Mouse (Mus musculus): ENCODE measurements at regions not wholly inside any gene's neighbourhood (a gene's known extent, or its start where the extent isn't known, plus 50 kb on each side); places are given as distances from the start of the nearest gene placed in this dataset.

- Histone ChIP-seq H3K4me2 (replicated peaks) (no peak overlapping the region), H3K4me3 (replicated peaks) (no peak overlapping the region), H3K4me1 (peaks cover 9% of the 10 kb centered on the region; the same call in 1 of the 2 replicates), H3K9me3 (replicated peaks) (no peaks in the 10 kb centered on the region), H3K9ac (no peak overlapping the region), H3K27me3 (no peaks in the 10 kb centered on the region), H3K27ac (replicated peaks) (peak overlapping the region; percentile 31; the same call in 1 of the 2 replicates), H3K36me3 (no peaks in the 10 kb centered on the region)
- 0 out of 2 replicates have a peak, but pooled peaks have one; percentile 5 for ATAC-seq (ENCODE audit: insufficient number of reproducible peaks, low FRiP score, low TSS enrichment, low read depth)
- WGBS, result 22% methylated on average over 8 of the region's 8 CpGs
These were observed 162.9 kb upstream of the Sdk2 start for GRCm38 (mm10) chr11:114229763-114230162.

GRCm38 (mm10) chr11:114229196-114229595 lies 162.3 kb upstream of the Sdk2 start:
- Histone ChIP-seq H3K27ac (replicated peaks) (0 out of 2 replicates have a peak overlapping the region, but pooled peaks have one; percentile 31), H3K9ac (no peak overlapping the region), H3K4me2 (replicated peaks) (no peak overlapping the region), H3K4me1 (peaks cover 9% of the 10 kb centered on the region; the same call in 1 of the 2 replicates), H3K9me3 (replicated peaks) (no peaks in the 10 kb centered on the region), H3K36me3 (no peaks in the 10 kb centered on the region), H3K4me3 (replicated peaks) (no peak overlapping the region), H3K27me3 (no peaks in the 10 kb centered on the region)
- 78% methylated on average over 6 of the region's 6 CpGs for WGBS
- no peak for ATAC-seq (ENCODE audit: insufficient number of reproducible peaks, low FRiP score, low TSS enrichment, low read depth)

- H3K27ac ChIP-seq (replicated peaks), result no peak overlapping the region
- no peak overlapping the region for H3K4me2 ChIP-seq (replicated peaks)
- 85% methylated on average over 13 of the region's 13 CpGs for WGBS
- H3K4me1 ChIP-seq, result 0 out of 2 replicates have a peak, but pooled peaks cover 3% of the 10 kb centered on the region
- no peak overlapping the region for H3K9ac ChIP-seq
- H3K4me3 ChIP-seq (replicated peaks), result no peak overlapping the region
- no peak for ATAC-seq (ENCODE audit: insufficient number of reproducible peaks, low FRiP score, low TSS enrichment, low read depth)
- no peaks in the 10 kb centered on the region for H3K27me3 ChIP-seq
- no peaks in the 10 kb centered on the region for H3K36me3 ChIP-seq
- no peaks in the 10 kb centered on the region for H3K9me3 ChIP-seq (replicated peaks)
These were observed 159.7 kb upstream of the Sdk2 start for GRCm38 (mm10) chr11:114226553-114226952.

- Histone ChIP-seq H3K27me3 (no peaks in the 10 kb centered on the region), H3K4me2 (replicated peaks) (no peak overlapping the region), H3K4me3 (replicated peaks) (no peak overlapping the region), H3K9ac (no peak overlapping the region), H3K9me3 (replicated peaks) (no peaks in the 10 kb centered on the region), H3K4me1 (0 out of 2 replicates have a peak, but pooled peaks cover 2% of the 10 kb centered on the region), H3K27ac (replicated peaks) (no peak overlapping the region), H3K36me3 (no peaks in the 10 kb centered on the region)
- WGBS, result 79% methylated on average over 2 of the region's 2 CpGs
- no peak for ATAC-seq (ENCODE audit: insufficient number of reproducible peaks, low FRiP score, low TSS enrichment, low read depth)
These were observed 157.9 kb upstream of the Sdk2 start for GRCm38 (mm10) chr11:114224706-114225105.

- H3K4me1 ChIP-seq, result peaks cover 12% of the 10 kb centered on the region; the same call in 1 of the 2 replicates
- ATAC-seq (ENCODE audit: insufficient number of reproducible peaks, low FRiP score, low TSS enrichment, low read depth), result no peak
- 76% methylated on average over 3 of the region's 3 CpGs for WGBS
These were observed 156.2 kb upstream of the Sdk2 start for GRCm38 (mm10) chr11:114223061-114223460.

GRCm38 (mm10) chr11:114220466-114220865 lies 153.6 kb upstream of the Sdk2 start:
- Histone ChIP-seq H3K4me2 (replicated peaks) (no peak overlapping the region), H3K4me3 (replicated peaks) (no peak overlapping the region), H3K36me3 (no peaks in the 10 kb centered on the region), H3K9ac (no peak overlapping the region), H3K27me3 (peaks cover 15% of the 10 kb centered on the region), H3K4me1 (peaks cover 27% of the 10 kb centered on the region), H3K9me3 (replicated peaks) (no peaks in the 10 kb centered on the region), H3K27ac (replicated peaks) (no peak overlapping the region)
- WGBS, result 94% methylated on average over 2 of the region's 2 CpGs
- no peak for ATAC-seq (ENCODE audit: insufficient number of reproducible peaks, low FRiP score, low TSS enrichment, low read depth)

More at GRCm38 (mm10) chr11:114223061-114223460, 156.2 kb upstream of the Sdk2 start:
- Histone ChIP-seq H3K27ac (replicated peaks) (no peak overlapping the region), H3K9ac (no peak overlapping the region), H3K9me3 (replicated peaks) (no peaks in the 10 kb centered on the region), H3K4me2 (replicated peaks) (no peak overlapping the region), H3K36me3 (no peaks in the 10 kb centered on the region), H3K27me3 (no peaks in the 10 kb centered on the region; the same call in 1 of the 2 replicates), H3K4me3 (replicated peaks) (no peak overlapping the region)

- WGBS, result 28% methylated on average over 9 of the region's 9 CpGs
- ATAC-seq (ENCODE audit: insufficient number of reproducible peaks, low FRiP score, low TSS enrichment, low read depth), result no peak
These were observed 152.1 kb upstream of the Sdk2 start for GRCm38 (mm10) chr11:114218732-114219506.

GRCm38 (mm10) chr11:114217245-114217757 lies 150.5 kb upstream of the Sdk2 start:
- WGBS, result 9% methylated on average over 15 of the region's 15 CpGs
- Histone ChIP-seq H3K9me3 (replicated peaks) (no peaks in the 10 kb centered on the region), H3K9ac (no peak overlapping the region), H3K4me2 (replicated peaks) (peak overlapping the region; percentile 42), H3K27me3 (peaks cover 15% of the 10 kb centered on the region), H3K36me3 (no peaks in the 10 kb centered on the region), H3K4me1 (peaks cover 33% of the 10 kb centered on the region), H3K27ac (replicated peaks) (no peak overlapping the region), H3K4me3 (replicated peaks) (peak overlapping the region; percentile 4; the same call in 1 of the 2 replicates)
- no peak for ATAC-seq (ENCODE audit: insufficient number of reproducible peaks, low FRiP score, low TSS enrichment, low read depth)

More at GRCm38 (mm10) chr11:114218732-114219506, 152.1 kb upstream of the Sdk2 start:
- no peaks in the 10 kb centered on the region for H3K9me3 ChIP-seq (replicated peaks)
- H3K9ac ChIP-seq, result no peak overlapping the region
- no peak overlapping the region for H3K4me3 ChIP-seq (replicated peaks)
- H3K36me3 ChIP-seq, result no peaks in the 10 kb centered on the region
- H3K4me1 ChIP-seq, result peaks cover 33% of the 10 kb centered on the region
- no peak overlapping the region for H3K4me2 ChIP-seq (replicated peaks)
- no peak overlapping the region for H3K27ac ChIP-seq (replicated peaks)
- H3K27me3 ChIP-seq, result peaks cover 15% of the 10 kb centered on the region

- H3K4me3 ChIP-seq (replicated peaks), result no peak overlapping the region
- peaks cover 15% of the 10 kb centered on the region for H3K27me3 ChIP-seq
- H3K27ac ChIP-seq (replicated peaks), result no peak overlapping the region
- no peaks in the 10 kb centered on the region for H3K36me3 ChIP-seq
- peaks cover 33% of the 10 kb centered on the region for H3K4me1 ChIP-seq
- H3K9me3 ChIP-seq (replicated peaks), result no peaks in the 10 kb centered on the region
- H3K4me2 ChIP-seq (replicated peaks), result no peak overlapping the region
- 25% methylated on average over 7 of the region's 7 CpGs for WGBS
- ATAC-seq (ENCODE audit: insufficient number of reproducible peaks, low FRiP score, low TSS enrichment, low read depth), result no peak
- H3K9ac ChIP-seq, result no peak overlapping the region
These were observed 149.6 kb upstream of the Sdk2 start for GRCm38 (mm10) chr11:114216493-114216892.

- peaks cover 15% of the 10 kb centered on the region for H3K27me3 ChIP-seq
- H3K4me2 ChIP-seq (replicated peaks), result no peak overlapping the region
- H3K4me1 ChIP-seq, result peaks cover 33% of the 10 kb centered on the region
- no peaks in the 10 kb centered on the region for H3K36me3 ChIP-seq
- no peak for ATAC-seq (ENCODE audit: insufficient number of reproducible peaks, low FRiP score, low TSS enrichment, low read depth)
- H3K27ac ChIP-seq (replicated peaks), result no peak overlapping the region
- 43% methylated on average over 8 of the region's 8 CpGs for WGBS
- no peak overlapping the region for H3K9ac ChIP-seq
- no peak overlapping the region for H3K4me3 ChIP-seq (replicated peaks)
- H3K9me3 ChIP-seq (replicated peaks), result no peaks in the 10 kb centered on the region
These were observed 148.4 kb upstream of the Sdk2 start for GRCm38 (mm10) chr11:114215256-114215655.

GRCm38 (mm10) chr11:114212136-114212535 lies 145.3 kb upstream of the Sdk2 start:
- Histone ChIP-seq H3K9ac (no peak overlapping the region), H3K4me1 (peaks cover 14% of the 10 kb centered on the region), H3K27me3 (peaks cover 8% of the 10 kb centered on the region), H3K4me2 (replicated peaks) (no peak overlapping the region), H3K4me3 (replicated peaks) (no peak overlapping the region), H3K27ac (replicated peaks) (no peak overlapping the region), H3K36me3 (no peaks in the 10 kb centered on the region), H3K9me3 (replicated peaks) (no peaks in the 10 kb centered on the region)
- WGBS, result 60% methylated on average over 2 of the region's 2 CpGs
- no peak for ATAC-seq (ENCODE audit: insufficient number of reproducible peaks, low FRiP score, low TSS enrichment, low read depth)

All from embryonic facial prominence, embryonic 15.5 days (tissue).